Mouse (Mus musculus) E14TG2a.4 (cell line): ENCODE measurements around the gene Ebf4.

Experiments used
- CTCF ChIP-seq: conservative IDR thresholded peaks from 2 replicates; pipeline ENCODE4 v1.5.1; 2014; ENCODE audit warnings: low read length
- NANOG ChIP-seq: IDR thresholded peaks from 2 replicates; pipeline ENCODE4 v1.6.1; 2014; ENCODE audit warnings: borderline replicate concordance, low read length, mixed read lengths
- POU5F1 ChIP-seq: IDR thresholded peaks from 2 replicates; pipeline ENCODE4 v1.6.1; 2014; ENCODE audit warnings: low read length, borderline replicate concordance

DNA sequence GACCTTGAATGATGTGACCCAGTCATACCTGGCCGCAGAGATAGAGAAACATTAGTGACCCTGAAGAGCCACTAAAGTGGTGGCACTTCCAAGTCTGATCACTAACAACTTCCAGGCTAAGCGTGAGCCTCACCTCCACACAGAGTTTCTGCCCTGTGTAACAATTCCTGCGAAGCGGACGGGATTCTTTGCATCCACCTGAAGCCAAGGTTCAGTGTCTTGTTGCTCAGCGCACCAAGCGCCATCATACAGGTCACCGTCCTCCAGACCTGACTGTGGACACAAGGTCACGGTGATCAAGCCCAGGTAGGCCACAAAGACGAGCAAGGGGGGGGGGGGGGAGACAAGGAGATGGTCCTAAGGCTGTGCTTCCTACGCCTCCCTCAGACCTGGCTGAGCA lies 100.7 kb downstream of the Ebf4 start:
- TF ChIP-seq CTCF (no peak), NANOG (no peak), POU5F1 (no peak)
